Mouse (Mus musculus): ENCODE results near the gene Shc1. TPM values are rescaled to one million over a fixed set of nuclear protein-coding genes. Genes with fewer than 3 reads are reported as not detected.

Shc1 gene
- polyA plus RNA-seq, 1 experiment from 2014 or later, result 97.5 TPM

DNA sequence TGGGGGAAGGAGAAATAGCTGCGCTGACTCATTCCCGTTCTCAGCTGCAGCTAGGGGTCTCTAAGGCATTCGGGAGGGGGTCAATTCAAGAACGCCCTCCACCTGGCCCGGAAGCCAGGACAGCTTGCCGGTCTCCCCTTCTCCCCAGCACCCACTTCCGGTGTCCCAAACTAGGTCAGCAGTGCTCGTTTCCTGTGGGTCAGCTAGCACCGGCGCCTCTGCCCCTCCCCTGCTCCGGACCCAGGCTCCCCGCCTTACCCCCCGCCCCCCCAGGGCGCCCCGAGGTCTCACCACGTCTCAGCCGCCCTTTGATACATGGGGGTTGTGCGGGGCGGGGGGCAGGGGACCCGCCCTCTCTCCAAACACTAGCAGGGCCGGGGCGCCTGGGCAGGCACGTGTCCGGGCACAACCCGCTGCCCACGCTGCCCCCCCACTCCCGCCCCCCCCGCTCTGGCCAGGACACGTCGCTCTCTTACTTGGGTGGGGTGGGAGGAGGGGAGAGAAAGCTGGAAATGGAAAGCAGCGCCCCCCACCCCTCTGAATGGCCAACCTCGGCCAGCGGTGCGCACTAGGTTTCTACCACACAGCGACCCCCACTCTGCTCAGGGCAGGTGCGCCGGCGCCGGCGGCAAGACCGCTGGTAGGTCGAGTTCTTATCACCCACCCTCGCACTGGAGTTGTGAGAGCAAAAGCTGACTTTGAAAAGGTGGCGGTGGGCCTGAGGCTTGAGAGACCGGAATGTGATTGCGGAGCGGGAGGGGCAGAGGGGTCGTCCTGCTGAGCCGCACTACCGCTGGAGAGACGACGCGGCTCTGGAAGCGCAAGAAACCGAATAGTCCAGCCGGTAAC is 26.4 kb upstream of the Shc1 start:
- ATAC-seq (ENCODE audit: insufficient number of reproducible peaks, insufficient read depth, low FRiP score, low TSS enrichment), result no peak
- peaks cover 26% of the 10 kb centered on the region for H3K27me3 ChIP-seq
- H3K4me2 ChIP-seq (replicated peaks), result peak overlapping the region; percentile 97
- H3K27ac ChIP-seq, result no peak overlapping the region
- peak overlapping the region; percentile 53 for H3K9ac ChIP-seq
- H3K9me3 ChIP-seq, result no peaks in the 10 kb centered on the region
- H3K4me3 ChIP-seq, result peak overlapping the region; percentile 50
- under 1% methylated on average over 56 of the region's 56 CpGs for whole genome bisulfite sequencing
- H3K36me3 ChIP-seq, result no peaks in the 10 kb centered on the region
- H3K4me1 ChIP-seq, result peaks cover 54% of the 10 kb centered on the region

DNA sequence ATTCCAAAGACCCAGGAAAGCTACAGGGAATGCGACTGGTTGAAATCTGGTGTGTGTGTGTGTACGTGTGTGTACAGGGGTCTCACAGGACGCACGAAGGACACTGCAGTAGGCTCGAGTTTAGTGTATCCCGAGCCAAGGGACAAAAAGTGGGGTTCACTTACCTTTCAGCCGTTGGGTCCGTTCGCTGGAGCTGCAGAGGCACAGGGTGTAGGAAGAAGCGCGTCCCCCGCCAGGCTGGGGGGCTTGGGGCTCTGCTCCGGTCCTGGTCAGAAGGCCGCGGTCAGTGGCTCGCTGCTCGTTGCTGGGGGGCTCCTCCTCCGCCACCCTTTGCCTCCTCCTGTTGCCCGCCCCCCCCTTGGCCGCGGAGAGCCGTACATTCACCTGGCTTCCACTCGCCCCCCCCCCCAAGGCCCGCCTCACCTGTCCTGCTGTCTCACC is 25.4 kb upstream of the Shc1 start:
- peaks cover 46% of the 10 kb centered on the region for H3K4me1 ChIP-seq
- H3K27me3 ChIP-seq, result peaks cover 26% of the 10 kb centered on the region
- WGBS, result under 1% methylated on average over 17 of the region's 24 CpGs
- ATAC-seq (ENCODE audit: insufficient number of reproducible peaks, insufficient read depth, low FRiP score, low TSS enrichment), result no peak
- H3K9me3 ChIP-seq, result no peaks in the 10 kb centered on the region
- H3K4me3 ChIP-seq, result peak overlapping the region; percentile 50
- H3K4me2 ChIP-seq (replicated peaks), result peak overlapping the region; percentile 97
- H3K36me3 ChIP-seq, result no peaks in the 10 kb centered on the region
- H3K9ac ChIP-seq, result no peak overlapping the region
- no peak overlapping the region for H3K27ac ChIP-seq

DNA sequence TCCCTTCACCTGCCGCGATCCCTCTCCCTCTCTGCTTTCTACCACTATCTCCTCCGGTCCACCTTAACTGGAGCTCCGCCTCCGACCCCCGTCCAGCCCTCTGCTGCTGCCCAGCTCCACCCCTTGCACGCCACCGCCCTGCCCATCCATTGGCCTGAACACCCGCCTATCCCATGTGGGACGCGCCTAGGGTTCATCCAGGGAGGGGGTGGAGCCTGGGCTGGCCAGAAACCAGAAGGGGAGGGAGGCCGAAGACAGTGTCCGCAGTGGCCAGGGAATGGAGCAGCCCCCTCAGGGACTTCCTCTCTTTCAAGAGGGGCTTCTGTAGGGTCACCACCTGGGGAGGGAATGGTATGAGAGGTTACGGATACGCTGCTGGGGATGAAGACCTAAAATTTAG is 24.6 kb upstream of the Shc1 start:
- H3K4me2 ChIP-seq (replicated peaks), result peak overlapping the region; percentile 97
- H3K4me1 ChIP-seq, result peaks cover 46% of the 10 kb centered on the region
- peak overlapping the region; percentile 50 for H3K4me3 ChIP-seq
- H3K9me3 ChIP-seq, result no peaks in the 10 kb centered on the region
- peak overlapping the region; percentile 68; the same call in 1 of the 2 replicates for H3K27ac ChIP-seq
- peak overlapping the region; percentile 58; the same call in 1 of the 2 replicates for H3K9ac ChIP-seq
- peaks cover 26% of the 10 kb centered on the region for H3K27me3 ChIP-seq
- H3K36me3 ChIP-seq, result no peaks in the 10 kb centered on the region
- peak; percentile 94 for ATAC-seq (ENCODE audit: insufficient number of reproducible peaks, insufficient read depth, low FRiP score, low TSS enrichment)
- WGBS, result under 1% methylated on average over 15 of the region's 15 CpGs

DNA sequence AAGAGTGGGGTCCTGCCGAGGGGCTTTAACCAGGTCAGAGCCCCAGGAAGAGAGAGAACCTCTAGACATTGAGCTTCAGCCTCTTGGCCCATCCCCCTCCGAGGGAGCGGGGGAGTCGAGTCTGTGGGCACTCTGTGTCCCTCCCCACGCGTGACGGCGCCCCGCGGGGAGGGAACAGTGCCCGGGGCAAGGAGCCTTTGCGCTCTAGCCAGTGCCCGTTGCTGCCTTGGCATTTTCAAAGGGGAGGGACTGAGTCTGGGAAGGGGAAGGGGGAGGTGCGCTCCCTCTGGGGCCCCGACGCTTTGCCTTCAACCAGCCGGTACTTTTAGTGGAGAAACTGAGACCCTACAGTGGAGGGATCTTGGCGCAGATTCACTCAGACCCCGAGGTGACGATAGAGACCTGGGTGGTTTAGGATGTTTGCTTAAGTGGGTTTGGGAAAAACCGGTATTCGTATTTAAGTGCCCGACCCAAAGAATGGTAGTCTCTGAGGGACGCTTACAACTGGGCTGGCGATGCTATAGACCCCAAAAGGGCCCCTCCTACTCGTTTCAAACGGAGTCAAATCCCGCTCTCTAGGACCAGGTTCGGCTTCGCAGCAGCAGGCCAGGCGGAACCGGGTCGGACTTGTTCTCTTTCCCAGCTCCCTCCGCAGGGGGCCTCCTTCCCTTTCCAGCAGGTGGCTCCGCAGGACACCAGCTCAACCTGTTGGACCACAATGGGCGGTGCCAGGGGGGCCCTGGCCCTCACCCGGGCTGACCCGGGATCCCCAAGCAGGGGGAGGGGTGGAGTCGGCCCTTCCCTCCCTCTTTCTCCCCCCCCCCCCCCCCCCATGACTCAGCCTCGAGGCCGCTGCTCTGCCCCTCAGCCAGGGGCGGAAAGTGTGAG is 24.0 kb upstream of the Shc1 start, which contains the start of gene Zbtb7b:
Zbtb7b (minus strand) TSS at position 771 of the 888 bp plus-strand sequence.
- Histone ChIP-seq H3K9ac (peak within 1 kb of the TSS; percentile 58), H3K4me2 (replicated peaks) (peak within 1 kb of the TSS; percentile 97), H3K27me3 (peaks cover 26% of the 10 kb centered on the region), H3K27ac (peak within 1 kb of the TSS; percentile 68), H3K4me3 (peak within 1 kb of the TSS; percentile 50), H3K9me3 (no peaks in the 10 kb centered on the region), H3K4me1 (peaks cover 46% of the 10 kb centered on the region), H3K36me3 (no peaks in the 10 kb centered on the region)
- under 1% methylated on average over 39 of the region's 42 CpGs for WGBS
- peak; percentile 5; the same call in 1 of the 2 replicates for ATAC-seq (ENCODE audit: insufficient number of reproducible peaks, insufficient read depth, low FRiP score, low TSS enrichment)

DNA sequence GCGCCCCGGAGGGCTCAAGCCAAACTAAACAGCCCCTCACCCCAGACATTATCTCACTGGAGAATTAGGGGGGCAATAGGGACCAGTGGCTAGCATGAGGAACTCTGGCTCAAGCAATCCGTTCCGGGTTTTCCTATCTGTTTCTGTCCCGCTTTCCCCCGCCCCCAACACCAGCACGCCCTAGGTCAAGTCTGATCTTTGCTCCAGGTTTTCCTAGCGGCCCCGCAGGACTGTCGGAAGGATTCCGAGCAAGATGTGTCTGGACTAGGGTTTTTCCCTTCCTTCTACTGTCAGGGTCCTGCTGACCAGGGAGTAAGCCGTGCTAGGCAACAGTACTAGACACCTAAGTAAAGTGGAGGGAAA is 23.4 kb upstream of the Shc1 start:
- WGBS, result under 1% methylated on average over 12 of the region's 12 CpGs

DNA sequence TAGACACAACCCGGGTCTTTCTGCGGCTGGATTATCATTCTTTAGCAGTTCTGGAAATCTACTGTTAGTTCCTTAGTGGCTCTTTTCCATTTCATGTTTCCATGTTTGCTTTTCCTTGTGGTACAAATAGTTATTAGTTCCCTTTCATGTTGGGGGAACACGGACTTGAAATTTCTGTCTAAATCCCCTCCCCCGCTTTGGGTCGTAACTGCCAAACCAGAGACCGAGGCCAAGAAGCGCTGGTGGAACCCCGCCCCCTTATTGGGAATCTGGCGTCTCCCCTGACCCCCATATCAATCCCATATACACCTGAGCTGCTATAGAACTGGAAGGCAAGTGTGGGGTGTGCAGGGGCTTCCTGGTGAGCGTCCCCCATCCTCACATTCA is 22.8 kb upstream of the Shc1 start:
- Histone ChIP-seq H3K36me3 (no peaks in the 10 kb centered on the region; the same call in 1 of the 2 replicates), H3K9ac (peak overlapping the region; percentile 58; the same call in 1 of the 2 replicates), H3K4me1 (peaks cover 42% of the 10 kb centered on the region), H3K4me3 (peak overlapping the region; percentile 50), H3K9me3 (no peaks in the 10 kb centered on the region), H3K4me2 (replicated peaks) (peak overlapping the region; percentile 97), H3K27me3 (peaks cover 26% of the 10 kb centered on the region), H3K27ac (peak overlapping the region; percentile 68)
- ATAC-seq (ENCODE audit: insufficient number of reproducible peaks, insufficient read depth, low FRiP score, low TSS enrichment), result no peak
- WGBS, result 3% methylated on average over 10 of the region's 10 CpGs

More for the DNA sequence above, 23.4 kb upstream of the Shc1 start:
- H3K36me3 ChIP-seq, result no peaks in the 10 kb centered on the region; the same call in 1 of the 2 replicates
- H3K4me1 ChIP-seq, result peaks cover 46% of the 10 kb centered on the region
- peak overlapping the region; percentile 58 for H3K9ac ChIP-seq
- H3K27ac ChIP-seq, result peak overlapping the region; percentile 68
- no peaks in the 10 kb centered on the region for H3K9me3 ChIP-seq
- peaks cover 26% of the 10 kb centered on the region for H3K27me3 ChIP-seq
- peak overlapping the region; percentile 97 for H3K4me2 ChIP-seq (replicated peaks)
- ATAC-seq (ENCODE audit: insufficient number of reproducible peaks, insufficient read depth, low FRiP score, low TSS enrichment), result no peak
- peak overlapping the region; percentile 50 for H3K4me3 ChIP-seq

- Histone ChIP-seq H3K27ac (peak overlapping the region; percentile 68; the same call in 1 of the 2 replicates), H3K36me3 (no peaks in the 10 kb centered on the region; the same call in 1 of the 2 replicates), H3K4me1 (peaks cover 35% of the 10 kb centered on the region), H3K4me2 (replicated peaks) (peak overlapping the region; percentile 97), H3K4me3 (peak overlapping the region; percentile 50), H3K27me3 (peaks cover 21% of the 10 kb centered on the region), H3K9me3 (no peaks in the 10 kb centered on the region), H3K9ac (peak overlapping the region; percentile 55)
- under 1% methylated on average over 44 of the region's 44 CpGs for WGBS
- no peak for ATAC-seq (ENCODE audit: insufficient number of reproducible peaks, insufficient read depth, low FRiP score, low TSS enrichment)
Measured at GRCm38 (mm10) chr3:89395806-89396653, 22.2 kb upstream of the Shc1 start.

- Histone ChIP-seq H3K36me3 (no peaks in the 10 kb centered on the region; the same call in 1 of the 2 replicates), H3K9ac (peak overlapping the region; percentile 55; the same call in 1 of the 2 replicates), H3K27me3 (peaks cover 15% of the 10 kb centered on the region), H3K4me2 (replicated peaks) (peak overlapping the region; percentile 97), H3K4me3 (peak overlapping the region; percentile 50), H3K27ac (no peak overlapping the region), H3K4me1 (peaks cover 29% of the 10 kb centered on the region), H3K9me3 (no peaks in the 10 kb centered on the region)
- ATAC-seq (ENCODE audit: insufficient number of reproducible peaks, insufficient read depth, low FRiP score, low TSS enrichment), result no peak
- WGBS, result 2% methylated on average over 4 of the region's 4 CpGs
Measured at GRCm38 (mm10) chr3:89396654-89397005, 21.6 kb upstream of the Shc1 start.

DNA sequence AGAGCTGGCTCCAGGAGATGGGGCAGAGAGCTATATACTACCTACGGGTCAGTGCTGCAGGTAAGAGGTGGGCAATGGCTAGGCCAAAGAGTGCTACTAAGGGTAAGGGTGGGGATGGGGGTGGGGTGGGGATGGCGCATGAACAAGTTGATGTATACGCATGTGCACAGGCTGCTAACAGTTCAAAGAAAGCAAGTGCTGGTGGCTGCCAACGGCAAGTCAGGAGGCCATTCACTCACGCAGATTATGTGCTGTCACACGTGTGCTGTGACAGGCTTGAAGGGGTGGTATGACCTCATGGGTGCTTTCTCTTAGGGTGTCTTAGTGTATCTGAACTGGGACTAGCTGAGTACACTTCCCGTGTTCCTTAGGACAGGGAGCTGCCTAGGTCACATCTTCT is 16.9 kb upstream of the Shc1 start:
- Histone ChIP-seq H3K36me3 (peaks cover 15% of the 10 kb centered on the region), H3K27ac (no peak overlapping the region), H3K9ac (no peak overlapping the region), H3K27me3 (no peaks in the 10 kb centered on the region), H3K4me1 (no peaks in the 10 kb centered on the region), H3K4me2 (replicated peaks) (no peak overlapping the region), H3K4me3 (no peak overlapping the region), H3K9me3 (no peaks in the 10 kb centered on the region)
- no peak for ATAC-seq (ENCODE audit: insufficient number of reproducible peaks, insufficient read depth, low FRiP score, low TSS enrichment)
- WGBS, result 86% methylated on average over 7 of the region's 7 CpGs

DNA sequence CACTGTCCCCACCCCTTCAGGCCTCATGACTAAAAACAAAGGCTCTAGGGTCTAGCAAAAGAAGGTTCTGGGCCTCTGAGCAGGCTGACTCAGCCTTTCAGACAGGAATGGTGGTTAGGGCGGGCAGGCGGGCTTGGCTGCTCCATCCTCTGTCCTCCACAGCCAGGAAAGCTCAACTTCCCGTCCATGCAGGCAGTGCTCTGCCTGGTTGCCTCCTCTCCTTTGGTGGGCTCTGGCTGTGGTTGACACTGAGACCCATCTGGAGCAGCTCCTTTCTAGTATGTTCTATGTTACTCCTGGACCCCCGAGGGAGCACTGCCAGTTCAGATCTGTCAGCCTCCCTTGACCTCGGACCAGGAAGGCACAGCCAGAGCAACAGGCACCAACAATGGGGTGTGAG is 15.6 kb upstream of the Shc1 start, which contains the start of gene Lenep:
Lenep (minus strand) TSS at position 101 of the 400 bp plus-strand sequence.
- 79% methylated on average over 5 of the region's 5 CpGs for WGBS
- H3K4me3 ChIP-seq, result no peak within 1 kb of the TSS
- no peak within 1 kb of the TSS for H3K4me2 ChIP-seq (replicated peaks)
- peaks cover 22% of the 10 kb centered on the region for H3K36me3 ChIP-seq
- no peak within 1 kb of the TSS for H3K27ac ChIP-seq
- H3K4me1 ChIP-seq, result no peaks in the 10 kb centered on the region
- H3K9ac ChIP-seq, result no peak within 1 kb of the TSS
- H3K27me3 ChIP-seq, result no peaks in the 10 kb centered on the region
- ATAC-seq (ENCODE audit: insufficient number of reproducible peaks, insufficient read depth, low FRiP score, low TSS enrichment), result no peak
- no peaks in the 10 kb centered on the region for H3K9me3 ChIP-seq

DNA sequence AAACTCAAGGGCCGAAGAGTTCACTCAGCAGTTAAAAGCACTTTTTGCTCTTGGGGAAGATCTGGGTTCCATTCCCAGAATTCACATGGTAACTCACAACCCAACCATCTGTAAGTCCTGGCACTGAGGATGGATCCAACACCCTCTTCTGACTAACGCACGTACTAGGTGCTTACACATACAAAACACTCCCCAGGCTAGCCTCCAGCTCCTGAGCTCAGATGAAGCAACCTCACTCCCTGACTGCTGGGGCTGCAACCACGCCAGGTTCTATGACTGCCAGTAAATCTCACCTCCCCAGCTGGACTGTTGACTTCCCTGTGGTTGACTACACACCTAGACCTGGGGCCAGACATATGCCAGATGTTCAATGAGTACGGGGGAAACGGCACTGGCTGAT is 11.4 kb upstream of the Shc1 start:
- ATAC-seq (ENCODE audit: insufficient number of reproducible peaks, insufficient read depth, low FRiP score, low TSS enrichment), result no peak
- WGBS, result 93% methylated on average over 6 of the region's 6 CpGs

More for the DNA sequence above, 11.4 kb upstream of the Shc1 start:
- H3K27me3 ChIP-seq, result no peaks in the 10 kb centered on the region
- H3K4me2 ChIP-seq (replicated peaks), result no peak overlapping the region
- H3K36me3 ChIP-seq, result peaks cover 22% of the 10 kb centered on the region
- no peaks in the 10 kb centered on the region for H3K9me3 ChIP-seq
- H3K9ac ChIP-seq, result no peak overlapping the region
- no peak overlapping the region for H3K27ac ChIP-seq
- H3K4me3 ChIP-seq, result no peak overlapping the region
- H3K4me1 ChIP-seq, result peaks cover 6% of the 10 kb centered on the region
